Mouse (Mus musculus) regulatory T cell (primary cell): ENCODE results near the gene Mob4.

Experiments used
- in situ Hi-C: fragments of 300-600 bp; cut with MboI, MseI; formaldehyde crosslinking; loops from one replicate; pipeline ENCODE4 v1.15.1; 2025; ENCODE audit warnings: high pct_unique_total_duplicates

Gene Mob4

GRCm38 (mm10) chr1:55179917-55180566, 49.0 kb downstream of the Mob4 start:
- in situ Hi-C loops = no loop called here

- in situ Hi-C loops = no loop called here
Observed at GRCm38 (mm10) chr1:55182392-55182791, 51.4 kb downstream of the Mob4 start.

GRCm38 (mm10) chr1:55185718-55186117, 54.7 kb downstream of the Mob4 start:
- in situ Hi-C loops = no loop called here

GRCm38 (mm10) chr1:55186592-55187210, 55.7 kb downstream of the Mob4 start:
- in situ Hi-C loops = no loop called here

- in situ Hi-C loops = loop anchor here (5.0 kb wide), 1 partner anchor 40 kb away; no protein-coding TSS in a partner anchor
Observed at GRCm38 (mm10) chr1:55192015-55192414, 61.0 kb downstream of the Mob4 start.

- in situ Hi-C loops = loop anchor here (5.0 kb wide), 1 partner anchor 41 kb away; no protein-coding TSS in a partner anchor
Observed at GRCm38 (mm10) chr1:55192824-55193223, 61.8 kb downstream of the Mob4 start.

- in situ Hi-C loops = loop anchor here (5.0 kb wide), 1 partner anchor 41 kb away; no protein-coding TSS in a partner anchor
Observed at GRCm38 (mm10) chr1:55193316-55193715, 62.3 kb downstream of the Mob4 start.

- in situ Hi-C loops = loop anchor here (5.0 kb wide), 1 partner anchor 42 kb away; no protein-coding TSS in a partner anchor
Observed at GRCm38 (mm10) chr1:55194064-55194915, 63.3 kb downstream of the Mob4 start.

GRCm38 (mm10) chr1:55195021-55195420, 64.0 kb downstream of the Mob4 start:
- in situ Hi-C loops = no loop called here

- in situ Hi-C loops = no loop called here
Observed at GRCm38 (mm10) chr1:55196327-55197003, 65.4 kb downstream of the Mob4 start.

GRCm38 (mm10) chr1:55198719-55199118, 67.7 kb downstream of the Mob4 start:
- in situ Hi-C loops = no loop called here

GRCm38 (mm10) chr1:55201850-55202752, 71.1 kb downstream of the Mob4 start:
- in situ Hi-C loops = no loop called here
